Mouse (Mus musculus): Measurements from ENCODE around the gene Rcan2.

DNA sequence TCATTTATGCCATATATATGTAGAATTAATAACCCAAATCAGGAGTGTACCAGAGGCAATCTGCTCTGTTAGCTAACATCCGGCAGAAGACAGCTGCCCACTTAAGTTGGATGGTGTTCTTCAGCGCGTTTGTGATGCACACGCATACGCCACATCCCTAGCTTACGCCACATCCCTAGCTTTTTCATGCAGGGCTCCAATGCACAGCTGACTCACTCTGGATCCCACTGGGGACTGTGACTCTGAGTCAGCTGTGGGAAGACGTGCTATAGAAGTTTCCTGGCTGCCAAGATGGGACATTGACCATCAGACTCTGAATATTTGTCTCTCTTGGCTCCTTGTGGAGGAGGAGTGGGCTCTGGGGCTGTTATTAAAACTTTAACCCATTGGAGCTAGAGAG is 103.7 kb downstream of the Rcan2 start:
- TF ChIP-seq CTCF (conservative IDR thresholded peaks at IDR 0.05; ENCODE audit: low read length) (no peak), NANOG (IDR thresholded peaks at IDR 0.05; ENCODE audit: borderline replicate concordance, low read length) (no peak), POU5F1 (IDR thresholded peaks at IDR 0.05; ENCODE audit: borderline replicate concordance, low read length) (no peak)

All from E14TG2a.4 (cell line).